Mouse (Mus musculus) lung, adult 2 months (tissue): ENCODE results near the gene Cntnap1.

ENCODE experiments used
- CTCF ChIP-seq: fragments of 200-500 bp; IDR thresholded peaks from 2 replicates; pipeline ENCODE4 v1.5.1; 2011; ENCODE audit warnings: mild to moderate bottlenecking, low read length, control low read depth; ENCODE audit not compliant: insufficient read depth
- POLR2A ChIP-seq: fragments of 200-500 bp; IDR thresholded peaks from 2 replicates; pipeline ENCODE4 v1.6.1; 2011; ENCODE audit warnings: low read depth, mild to moderate bottlenecking, control low read depth, low read length, borderline replicate concordance; ENCODE audit errors: extremely low read depth

GRCm38 (mm10) chr11:101178061-101179058 lies 8.0 kb downstream of the Cntnap1 start:
- TF ChIP-seq POLR2A: no peak
- TF ChIP-seq CTCF: no peak
